Mouse (Mus musculus): ENCODE measurements around the gene Smok3b.

- TF ChIP-seq CTCF (IDR thresholded peaks at IDR 0.05; ENCODE audit: low read depth) (no peak), EP300 (IDR thresholded peaks at IDR 0.05; ENCODE audit: low read depth) (no peak)
These were observed 63.8 kb downstream of the Smok3b start, which contains the start of gene Zkscan1 for GRCm38 (mm10) chr5:138084996-138085395.
